Mouse (Mus musculus) forelimb bud, embryonic 11.5 days (tissue): ENCODE measurements around the gene Fam222b.

Experiments
- DNase-seq: peaks from one replicate; pipeline ENCODE4 v3.0.0-alpha.2; 2012; ENCODE audit warnings: low read depth, low spot score

Fam222b gene

GRCm38 (mm10) chr11:78087756-78088281, 6.6 kb upstream of the Fam222b start:
- no peak for DNase-seq

- no peak for DNase-seq
These were observed 340 bp upstream of the Fam222b start for GRCm38 (mm10) chr11:78094137-78094503.

- no peak for DNase-seq
These were observed 670 bp downstream of the Fam222b start for GRCm38 (mm10) chr11:78095144-78095516.

GRCm38 (mm10) chr11:78097077-78097476, 2.6 kb downstream of the Fam222b start:
- DNase-seq, result no peak

GRCm38 (mm10) chr11:78100746-78101145, 6.3 kb downstream of the Fam222b start:
- no peak for DNase-seq

- no peak for DNase-seq
These were observed 7.7 kb downstream of the Fam222b start for GRCm38 (mm10) chr11:78102142-78102541.

GRCm38 (mm10) chr11:78102958-78103747, 8.7 kb downstream of the Fam222b start:
- DNase-seq, result no peak

- no peak for DNase-seq
These were observed 10.0 kb downstream of the Fam222b start for GRCm38 (mm10) chr11:78104501-78104900.

- no peak for DNase-seq
These were observed 19.2 kb downstream of the Fam222b start for GRCm38 (mm10) chr11:78113616-78114015.

GRCm38 (mm10) chr11:78114676-78115366, 20.4 kb downstream of the Fam222b start:
- DNase-seq, result no peak

- DNase-seq, result peak; percentile 97
These were observed 21.1 kb downstream of the Fam222b start for GRCm38 (mm10) chr11:78115367-78116145.

- no peak for DNase-seq
These were observed 21.6 kb downstream of the Fam222b start for GRCm38 (mm10) chr11:78116146-78116410.

GRCm38 (mm10) chr11:78118467-78118866, 24.0 kb downstream of the Fam222b start:
- no peak for DNase-seq

- no peak for DNase-seq
These were observed 25.4 kb downstream of the Fam222b start for GRCm38 (mm10) chr11:78119898-78120297.

- DNase-seq, result no peak
These were observed 26.7 kb downstream of the Fam222b start for GRCm38 (mm10) chr11:78121176-78121575.

- no peak for DNase-seq
These were observed 28.4 kb downstream of the Fam222b start for GRCm38 (mm10) chr11:78122815-78123214.

- DNase-seq, result no peak
These were observed 29.3 kb downstream of the Fam222b start for GRCm38 (mm10) chr11:78123782-78124181.

GRCm38 (mm10) chr11:78125691-78126090, 31.2 kb downstream of the Fam222b start:
- no peak for DNase-seq

GRCm38 (mm10) chr11:78126739-78127138, 32.3 kb downstream of the Fam222b start:
- DNase-seq, result no peak

- DNase-seq, result no peak
These were observed 35.0 kb downstream of the Fam222b start for GRCm38 (mm10) chr11:78129458-78129857.

GRCm38 (mm10) chr11:78133915-78134314, 39.5 kb downstream of the Fam222b start:
- DNase-seq, result no peak

GRCm38 (mm10) chr11:78134344-78134743, 39.9 kb downstream of the Fam222b start:
- DNase-seq, result no peak
